Mouse (Mus musculus): Measurements from ENCODE around the gene Lsm12.

Gene Lsm12

DNA sequence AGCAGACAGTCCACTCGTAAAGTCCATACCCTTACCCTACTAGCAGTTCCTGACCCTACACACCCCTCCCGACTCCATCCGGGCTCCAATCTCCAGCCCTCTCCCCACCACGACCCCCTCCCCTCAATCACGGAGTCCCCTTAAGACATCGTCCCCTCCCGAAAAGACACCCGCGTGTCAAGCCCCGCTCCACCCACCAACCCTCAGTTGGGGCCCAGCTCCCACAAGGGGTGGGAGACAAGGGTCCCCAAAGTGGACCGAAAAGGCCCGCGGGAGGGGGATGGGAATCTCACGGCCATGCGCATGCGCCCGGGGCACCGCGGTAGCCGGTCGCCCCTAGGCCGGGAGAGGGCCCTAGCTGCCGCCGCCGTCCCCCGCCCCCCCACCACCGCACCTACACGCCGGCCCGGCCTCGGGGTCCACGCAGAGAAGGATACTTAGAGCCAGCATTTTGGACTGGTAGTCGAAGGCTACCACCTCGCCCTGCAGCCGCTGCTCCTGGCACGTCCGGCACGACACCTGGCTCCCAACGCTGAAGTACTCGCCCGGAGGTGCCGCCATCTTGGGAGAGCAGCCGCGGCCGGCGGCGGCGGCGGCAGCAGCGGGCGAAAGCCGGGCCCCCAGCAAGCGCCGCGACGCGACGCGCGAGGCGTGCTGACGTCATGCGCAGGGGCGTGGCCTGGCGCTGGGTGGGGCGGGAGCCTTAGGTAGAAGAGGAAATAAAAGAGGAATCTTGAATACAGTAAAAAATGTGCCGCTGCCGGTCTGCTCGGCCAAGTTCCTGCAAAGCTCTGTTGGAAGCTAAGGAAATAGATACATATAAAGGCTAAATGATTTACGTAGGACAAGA is at the start of gene Lsm12:
Gene Lsm12 (minus strand): TSS at position 651 of the 850 bp plus-strand sequence.
- peak; percentile 89 for DNase-seq (ENCODE audit: low read depth, low spot score)

- DNase-seq (ENCODE audit: low read depth, low spot score): peak; percentile 99
Measured at GRCm38 (mm10) chr11:102230006-102230741, 45.1 kb upstream of the Lsm12 start, which contains the start of gene Hdac5. TSS of gene Hdac5 (minus strand) at chr11:102230166.

GRCm38 (mm10) chr11:102229331-102229953 is 44.3 kb upstream of the Lsm12 start:
- peak; percentile 43 for DNase-seq (ENCODE audit: low read depth, low spot score)

GRCm38 (mm10) chr11:102228646-102229268 is 43.7 kb upstream of the Lsm12 start:
- DNase-seq (ENCODE audit: low read depth, low spot score): no peak

DNA sequence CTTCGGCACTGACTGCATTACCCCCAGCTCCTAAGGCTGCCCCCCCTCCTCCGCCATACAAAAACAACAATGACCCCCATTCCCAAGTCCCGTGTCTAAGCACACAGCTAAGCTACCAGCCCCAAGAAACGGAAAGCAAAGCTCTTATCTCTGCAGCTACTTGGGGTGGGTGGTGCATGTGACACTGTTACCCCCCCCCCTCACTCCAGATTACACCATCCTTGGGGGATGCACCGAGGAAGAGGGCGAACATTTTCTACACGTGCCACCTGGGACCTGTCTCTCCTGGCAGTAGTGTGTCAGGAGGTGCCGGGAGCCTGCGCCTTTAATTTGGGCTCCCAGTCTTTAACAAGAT is 43.1 kb upstream of the Lsm12 start:
- DNase-seq (ENCODE audit: low read depth, low spot score): no peak

GRCm38 (mm10) chr11:102227270-102228190 is 42.4 kb upstream of the Lsm12 start:
- no peak for DNase-seq (ENCODE audit: low read depth, low spot score)

- DNase-seq (ENCODE audit: low read depth, low spot score): no peak
Measured at GRCm38 (mm10) chr11:102226067-102226978, 41.2 kb upstream of the Lsm12 start.

GRCm38 (mm10) chr11:102225221-102225620 is 40.1 kb upstream of the Lsm12 start:
- peak; percentile 80 for DNase-seq (ENCODE audit: low read depth, low spot score)

DNA sequence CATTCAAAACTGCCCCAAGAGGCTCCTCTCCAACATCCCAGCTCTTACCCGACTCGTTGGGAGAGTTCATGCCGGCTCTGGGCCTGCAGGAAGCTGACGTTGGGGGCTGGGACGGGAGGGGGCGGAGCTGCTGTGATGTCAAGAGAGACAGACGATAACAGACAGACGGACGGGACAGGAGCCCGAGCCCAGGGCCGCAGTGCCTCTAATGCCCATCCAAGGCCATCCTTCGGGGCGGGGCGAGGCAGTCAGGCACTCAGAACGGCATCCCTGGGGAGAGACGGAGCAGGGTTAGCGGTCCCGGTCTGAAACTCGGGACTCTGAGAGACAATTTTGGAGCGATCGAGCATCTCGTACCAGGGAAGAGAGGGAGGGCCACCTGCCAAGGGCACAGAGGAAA is 39.6 kb upstream of the Lsm12 start:
- DNase-seq (ENCODE audit: low read depth, low spot score): peak; percentile 51

DNA sequence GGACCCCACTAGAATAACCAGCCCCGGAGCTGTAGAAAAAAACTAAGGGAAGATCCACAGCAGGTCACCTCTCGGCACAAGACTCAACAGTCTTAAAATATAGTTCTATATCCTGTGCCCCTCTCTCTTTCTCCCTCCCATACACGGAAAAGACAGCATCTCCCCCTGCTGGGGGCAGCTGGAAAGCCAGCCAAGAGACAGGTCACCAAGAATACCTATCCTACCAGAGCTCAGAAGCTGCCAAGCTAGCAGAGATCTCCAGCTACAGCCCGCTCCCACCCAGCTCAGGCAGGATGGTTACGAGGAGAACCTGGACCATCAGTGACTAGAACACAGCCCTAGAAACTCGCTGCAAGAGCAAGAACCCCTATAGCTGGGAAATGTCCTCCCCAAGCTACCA is 38.1 kb upstream of the Lsm12 start:
- DNase-seq (ENCODE audit: low read depth, low spot score): peak; percentile 76

- no peak for DNase-seq (ENCODE audit: low read depth, low spot score)
Measured at GRCm38 (mm10) chr11:102221954-102222351, 36.9 kb upstream of the Lsm12 start.

- DNase-seq (ENCODE audit: low read depth, low spot score): no peak
Measured at GRCm38 (mm10) chr11:102221243-102221953, 36.3 kb upstream of the Lsm12 start.

DNA sequence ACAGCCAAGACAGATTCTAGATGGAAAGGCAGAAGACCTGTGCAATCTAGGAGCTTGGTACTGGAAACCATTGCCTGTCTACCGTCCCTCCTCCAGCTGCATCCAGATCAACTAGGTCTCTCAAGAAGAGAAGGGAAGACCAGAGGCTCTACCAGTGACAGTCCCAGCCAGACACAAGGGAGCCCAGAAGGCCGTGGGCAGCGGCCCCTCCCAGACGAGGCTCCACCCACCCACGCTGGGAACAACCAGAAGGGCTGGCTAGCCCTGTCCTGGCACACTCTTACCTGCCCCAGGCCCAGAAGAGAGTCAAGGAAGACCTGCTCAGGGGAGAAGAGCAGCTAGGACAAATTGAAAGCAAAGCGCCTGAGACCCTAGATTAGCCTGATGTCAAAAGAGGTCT is 35.4 kb upstream of the Lsm12 start:
- DNase-seq (ENCODE audit: low read depth, low spot score): no peak

DNA sequence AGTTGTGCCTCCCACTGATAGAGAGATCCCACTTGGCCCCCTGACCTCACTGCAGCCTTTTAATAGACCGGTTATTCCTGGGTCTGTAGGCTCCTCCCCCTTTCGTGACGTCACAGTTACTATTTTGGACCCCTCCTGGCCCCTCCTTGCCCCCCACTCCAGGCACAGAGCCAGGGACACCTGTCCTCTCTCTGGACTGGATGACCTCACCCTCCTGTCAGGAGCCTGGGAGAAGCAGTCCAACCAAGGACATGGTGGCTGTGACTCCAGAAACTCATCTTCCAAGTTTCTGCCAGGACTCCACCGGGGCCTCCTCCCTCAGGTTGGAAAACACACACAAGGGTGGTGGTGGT is 34.9 kb upstream of the Lsm12 start:
- no peak for DNase-seq (ENCODE audit: low read depth, low spot score)

- no peak for DNase-seq (ENCODE audit: low read depth, low spot score)
Measured at GRCm38 (mm10) chr11:102219247-102219993, 34.3 kb upstream of the Lsm12 start.

DNA sequence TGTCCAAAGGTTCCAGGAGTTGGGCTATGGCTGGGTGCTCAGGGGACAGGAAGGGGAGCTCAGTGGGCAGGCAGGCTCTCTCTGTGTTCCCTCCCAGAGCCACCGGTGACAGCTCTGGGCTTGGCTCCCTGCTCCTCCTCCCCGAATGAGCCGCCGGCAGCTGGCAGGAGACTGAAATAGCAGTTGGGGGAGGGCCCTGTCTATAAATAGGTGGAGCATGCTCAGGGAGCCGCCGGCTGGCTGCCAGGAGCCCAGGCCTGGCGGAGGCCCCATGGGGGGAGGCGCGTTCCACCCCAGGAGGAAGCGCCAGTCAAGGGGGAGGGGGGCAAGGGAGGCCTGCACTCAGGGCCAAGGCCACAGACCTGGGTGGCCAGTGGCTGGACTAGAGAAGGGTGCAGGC is 33.7 kb upstream of the Lsm12 start:
- peak; percentile 93 for DNase-seq (ENCODE audit: low read depth, low spot score)

DNA sequence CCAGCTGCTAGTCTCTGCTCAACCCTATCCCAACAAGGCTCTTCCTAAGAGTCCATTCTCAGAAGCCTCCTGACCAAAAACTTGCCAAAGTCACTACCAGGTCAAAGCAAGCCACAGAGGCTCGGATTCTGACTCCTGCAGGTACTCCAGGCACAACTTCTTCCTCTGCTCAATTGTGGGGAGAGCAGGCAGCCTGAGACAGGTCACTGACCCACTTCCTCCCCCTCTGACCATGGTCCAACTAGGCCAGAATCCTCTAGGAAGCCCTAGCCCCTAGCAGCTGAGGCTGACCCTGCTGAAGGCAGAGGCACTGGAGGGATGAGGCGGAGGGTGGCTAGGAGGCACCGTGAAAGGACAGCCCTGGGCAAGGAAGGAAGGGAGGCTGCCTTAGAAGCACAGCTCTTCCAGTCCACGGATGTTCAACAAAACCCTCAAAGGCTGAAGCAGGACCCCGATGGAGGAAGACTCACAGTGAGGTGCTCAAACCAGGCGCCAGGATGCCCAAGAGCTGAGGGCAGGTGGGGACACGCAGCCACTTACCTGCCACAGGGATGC is 32.9 kb upstream of the Lsm12 start:
- peak; percentile 50 for DNase-seq (ENCODE audit: low read depth, low spot score)

DNA sequence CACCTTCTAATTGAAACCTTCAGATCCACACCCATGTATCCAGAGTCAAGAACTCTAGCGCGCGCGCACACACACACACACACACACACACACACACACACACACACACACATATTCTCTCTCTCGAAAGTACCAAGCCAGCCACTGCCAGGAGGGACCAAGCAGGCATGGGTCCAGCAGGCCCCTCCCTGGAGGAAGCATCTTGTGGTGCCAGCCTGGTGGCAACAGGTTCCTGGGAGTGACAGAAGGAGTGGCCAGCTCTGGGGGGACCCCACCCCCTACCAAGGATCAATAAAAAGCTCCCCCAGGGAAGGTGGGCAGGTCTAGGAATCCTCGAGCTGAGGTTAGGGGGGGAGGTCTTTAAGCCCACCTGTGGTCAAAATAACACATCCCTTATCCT is 32.3 kb upstream of the Lsm12 start:
- no peak for DNase-seq (ENCODE audit: low read depth, low spot score)

Data from 3T3-L1 (cell line).